Mouse (Mus musculus) cerebral cortex, adult 2 months (tissue): ENCODE measurements around the gene Cela3b.

Experiments
- WGBS: fragments of 180-500 bp; shearing (Covaris S2); methylation state at CpG from one replicate; pipeline ENCODE4 v1.1.7; 2018; 5-methylcytosine and 5-hydroxymethylcytosine counted together

Cela3b gene

DNA sequence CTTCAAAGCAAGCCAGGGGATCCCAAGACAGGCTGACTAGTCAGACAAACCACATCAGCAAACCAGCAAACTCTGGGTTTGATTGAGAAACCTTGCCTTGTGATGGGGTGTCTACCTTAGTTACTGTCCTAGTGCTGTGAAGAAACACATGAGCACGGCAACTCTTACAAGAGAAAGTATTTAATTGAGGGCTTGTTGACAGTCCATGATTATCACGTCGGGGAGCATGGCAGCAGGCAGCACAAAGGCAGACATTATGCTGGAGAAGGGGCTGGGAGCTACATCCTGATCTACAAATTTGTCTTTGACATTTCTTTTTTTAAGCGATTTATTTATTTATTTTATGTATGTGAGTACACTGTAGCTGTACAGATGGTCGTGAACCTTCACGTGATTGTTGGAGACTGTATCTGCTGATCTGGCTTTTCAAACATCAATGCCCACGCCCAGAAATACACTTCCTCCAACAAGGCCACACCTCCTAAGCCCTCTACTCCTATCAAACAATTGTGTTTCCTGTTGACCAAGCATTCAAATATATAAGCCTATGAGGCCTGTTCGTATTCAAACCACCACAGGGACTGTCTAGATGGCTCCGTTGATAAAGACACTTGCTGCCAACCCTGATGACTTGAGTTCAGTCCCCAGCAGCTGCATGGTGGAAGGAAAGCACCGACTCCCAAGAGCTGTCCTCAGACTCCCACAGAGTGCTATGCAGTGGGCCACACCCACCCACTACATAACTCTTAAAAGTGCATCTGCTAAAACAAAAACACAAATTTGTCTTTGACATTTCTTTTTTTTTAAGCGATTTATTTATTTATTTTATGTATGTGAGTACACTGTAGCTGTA, 12.4 kb downstream of the Cela3b start:
- 65% methylated on average over 11 of the region's 11 CpGs for WGBS

DNA sequence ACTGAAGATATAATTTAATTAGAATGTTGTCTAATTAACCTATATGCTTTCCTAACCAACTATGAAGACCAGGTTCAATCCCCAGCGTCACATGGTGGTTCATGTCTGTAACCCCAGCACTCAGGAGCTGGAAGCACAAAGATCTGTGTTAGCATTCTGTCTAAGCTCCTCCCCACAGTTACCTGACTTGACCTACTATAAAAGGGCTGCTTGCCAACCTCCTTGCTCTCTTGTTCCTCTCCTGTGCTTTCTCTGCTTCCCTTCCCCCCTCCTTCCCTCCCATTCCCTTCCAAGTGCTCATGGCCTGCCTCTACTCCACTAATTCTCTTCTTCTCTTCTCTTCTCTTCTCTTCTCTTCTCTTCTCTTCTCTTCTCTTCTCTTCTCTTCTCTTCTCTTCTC, 15.4 kb downstream of the Cela3b start:
- 79% methylated on average over 1 of the region's 1 CpGs for WGBS

DNA sequence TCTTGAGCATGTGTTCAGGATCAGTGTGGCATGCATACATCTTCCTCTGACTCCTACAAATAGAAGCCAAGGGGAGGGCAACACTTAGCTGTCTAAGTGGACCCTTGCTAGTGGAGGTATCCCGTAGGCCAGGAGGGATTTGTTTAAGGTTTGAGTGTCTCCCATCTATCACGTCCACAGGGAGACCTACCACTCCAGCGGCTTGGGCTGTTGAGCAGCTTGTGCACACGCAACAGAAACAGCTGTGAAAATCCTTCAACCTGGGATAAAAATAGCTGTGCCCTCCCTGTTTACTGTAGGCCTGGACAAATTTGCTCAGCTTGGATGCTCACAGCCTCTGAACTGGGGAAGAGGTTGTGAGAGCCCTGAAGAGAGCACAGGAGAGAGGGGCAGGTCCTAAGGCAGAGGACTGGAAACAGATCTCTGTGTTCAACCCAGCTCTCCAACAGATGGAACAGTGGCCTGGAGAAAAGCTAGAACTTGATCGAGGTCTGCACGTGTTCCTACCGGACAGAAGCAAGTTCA, 18.1 kb downstream of the Cela3b start:
- 80% methylated on average over 7 of the region's 7 CpGs for WGBS

DNA sequence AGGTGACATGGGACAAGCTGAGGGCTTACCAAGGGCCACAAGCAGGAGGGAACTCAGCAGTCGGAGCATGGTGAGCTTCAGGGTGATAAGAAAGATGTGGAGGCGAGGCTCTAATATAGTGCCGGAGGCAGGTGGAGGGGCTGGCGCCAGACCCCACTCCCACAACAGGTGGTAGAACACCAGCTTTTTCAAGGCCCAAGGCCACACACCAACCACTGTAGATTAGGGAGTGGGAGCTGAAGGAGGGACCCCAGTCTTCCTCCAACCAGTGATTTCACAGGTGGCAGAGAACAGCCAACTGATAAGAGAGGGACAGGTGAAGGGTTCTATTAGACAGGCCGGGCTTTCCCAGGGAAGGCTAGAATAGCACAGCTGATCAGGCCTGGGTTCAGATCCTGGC, 20.6 kb downstream of the Cela3b start, which contains the start of gene Cela3a:
Gene Cela3a, minus strand, starts transcription at position 101 of the 400 bp plus-strand sequence.
- 94% methylated on average over 5 of the region's 5 CpGs for WGBS

- WGBS: 98% methylated on average over 3 of the region's 3 CpGs
These were observed 24.8 kb downstream of the Cela3b start for GRCm38 (mm10) chr4:137405571-137405970.

DNA sequence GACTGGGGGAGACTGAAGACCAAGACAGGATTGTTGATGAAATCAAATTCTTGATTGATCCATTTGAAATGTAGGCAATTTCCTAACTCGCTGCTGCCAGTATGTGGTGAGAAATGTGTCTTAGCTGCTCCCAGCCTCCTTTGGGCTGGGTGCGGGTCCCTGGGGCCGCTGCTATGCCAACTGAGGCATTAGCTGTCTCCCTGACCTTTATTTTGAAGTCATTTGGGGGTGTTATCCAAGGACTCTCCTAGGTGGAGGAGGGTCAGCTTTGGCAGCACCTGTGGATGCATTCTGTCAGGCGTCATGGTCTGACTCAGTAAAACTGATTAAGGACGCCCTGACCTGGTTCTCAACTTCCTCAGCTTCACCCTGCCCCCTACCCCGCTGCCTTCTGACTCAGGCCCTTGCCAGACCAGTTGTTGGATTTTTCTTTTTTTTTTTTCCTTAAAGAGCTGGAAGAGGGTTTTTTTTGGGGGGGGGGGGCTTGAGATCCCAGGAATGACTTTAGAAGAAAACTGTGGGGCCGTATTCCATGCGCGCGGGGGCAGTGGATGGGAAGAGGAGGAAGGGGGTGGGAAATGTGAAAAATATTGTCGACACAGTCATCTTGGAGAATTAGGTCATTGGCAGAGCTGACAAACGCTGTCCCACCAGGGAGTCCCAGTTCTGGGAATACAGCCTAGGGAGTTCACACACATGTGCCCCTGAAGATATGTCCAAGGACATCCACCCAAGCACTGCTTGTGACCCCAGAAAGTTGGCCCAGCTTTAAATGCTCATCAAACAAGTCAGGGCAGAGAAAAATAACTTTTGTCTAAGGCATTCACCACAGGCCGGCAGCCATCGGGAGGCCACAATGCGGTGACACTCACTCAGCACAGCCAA, 33.5 kb downstream of the Cela3b start:
- 73% methylated on average over 15 of the region's 15 CpGs for WGBS

DNA sequence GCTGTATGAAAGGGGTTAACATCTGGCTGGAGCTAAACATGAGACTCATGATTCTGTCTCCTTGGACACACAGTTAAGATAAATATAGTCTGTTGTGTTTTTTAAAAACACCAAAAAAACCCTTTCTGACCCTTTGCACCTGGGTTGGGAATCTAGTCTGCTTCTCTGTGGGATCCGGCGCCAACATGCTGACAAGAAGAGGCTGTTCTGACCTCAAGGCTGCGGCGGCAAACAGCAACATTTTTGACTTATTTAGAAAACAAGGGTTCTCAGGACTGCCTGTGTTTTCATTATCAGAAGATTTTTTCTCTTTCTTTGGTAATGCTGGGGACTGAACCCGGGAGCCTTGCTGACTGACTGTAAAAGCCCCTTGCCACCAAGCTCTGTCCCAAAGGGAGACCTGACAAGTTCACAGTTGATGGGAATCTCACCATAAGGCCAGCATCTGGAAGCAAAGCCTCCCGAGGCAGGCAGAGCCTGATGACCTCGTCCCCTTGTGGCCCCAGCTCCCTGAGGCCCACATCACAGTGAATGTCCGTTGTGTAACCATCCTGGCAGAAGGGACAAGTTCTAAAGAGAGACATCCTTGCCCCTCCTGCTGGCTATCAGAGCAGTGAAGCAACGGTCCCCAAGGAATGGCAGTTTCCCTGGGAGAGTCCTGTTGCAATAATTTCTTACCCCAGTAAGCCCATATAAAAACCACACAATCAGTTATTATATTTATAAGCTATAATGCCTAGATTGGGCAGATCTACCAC, 36.8 kb downstream of the Cela3b start:
- 75% methylated on average over 9 of the region's 9 CpGs for WGBS

- WGBS: 90% methylated on average over 9 of the region's 9 CpGs
These were observed 37.5 kb downstream of the Cela3b start for GRCm38 (mm10) chr4:137392874-137393273.

- 81% methylated on average over 3 of the region's 3 CpGs for WGBS
These were observed 39.1 kb downstream of the Cela3b start for GRCm38 (mm10) chr4:137391287-137391686.

- 88% methylated on average over 4 of the region's 4 CpGs for WGBS
These were observed 40.1 kb downstream of the Cela3b start for GRCm38 (mm10) chr4:137390196-137390595.

DNA sequence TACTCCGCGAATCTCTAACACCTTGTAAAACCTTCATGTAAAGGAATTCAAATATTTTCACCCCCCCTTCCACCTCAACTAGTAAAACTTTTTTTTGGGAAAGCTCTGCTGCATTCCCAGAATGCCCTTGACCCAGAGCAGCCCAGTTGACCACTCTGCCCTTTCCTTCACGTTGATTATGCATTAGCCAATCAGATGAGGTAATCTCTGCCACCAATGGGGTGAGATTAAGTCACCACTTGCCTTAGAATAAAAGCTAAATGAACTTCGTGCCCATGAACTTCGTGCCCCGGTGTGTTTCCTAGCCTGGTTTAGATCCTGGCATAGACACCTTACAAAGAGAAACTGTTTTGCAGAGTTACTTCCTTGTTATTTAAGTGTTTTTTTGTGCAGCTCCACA, 41.4 kb downstream of the Cela3b start:
- WGBS: 11% methylated on average over 6 of the region's 6 CpGs

DNA sequence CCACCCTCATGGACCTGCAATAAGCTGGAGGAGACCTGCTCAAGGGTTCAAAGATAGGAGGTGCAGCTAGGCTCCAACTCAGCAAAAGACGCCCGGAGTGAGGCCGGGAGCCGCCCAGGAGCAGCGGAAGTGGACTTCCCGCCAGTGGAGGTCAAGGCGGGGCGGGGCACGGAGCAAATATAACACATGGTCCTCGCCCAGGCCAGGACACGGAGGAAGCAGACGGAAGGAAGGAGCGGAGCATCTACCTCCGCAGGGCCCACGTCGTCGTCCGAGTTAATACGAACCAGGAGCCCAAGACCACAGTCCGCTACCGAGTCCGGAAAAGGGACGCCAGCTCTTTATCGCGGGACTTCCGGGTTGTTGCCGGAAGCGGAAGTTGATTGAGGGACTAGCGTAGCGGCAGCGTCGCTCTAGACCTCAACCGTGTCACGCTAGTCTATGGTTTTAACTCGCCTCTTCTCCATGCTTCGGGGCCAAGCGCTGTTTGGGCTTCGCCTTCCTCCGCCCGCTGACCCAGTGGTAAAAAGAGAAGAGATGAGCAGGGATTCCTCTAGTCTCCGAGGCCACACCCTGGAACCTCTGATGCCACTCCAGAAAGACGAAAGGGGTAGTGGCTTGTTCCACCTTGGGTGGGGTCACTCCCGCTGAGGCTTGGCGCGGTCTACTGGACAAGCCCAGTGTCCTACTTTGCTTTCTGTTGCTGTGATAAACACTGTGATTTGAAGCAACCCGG, 42.1 kb downstream of the Cela3b start:
- under 1% methylated on average over 46 of the region's 46 CpGs for WGBS

GRCm38 (mm10) chr4:137387482-137388058, 42.8 kb downstream of the Cela3b start:
- WGBS: under 1% methylated on average over 20 of the region's 20 CpGs

DNA sequence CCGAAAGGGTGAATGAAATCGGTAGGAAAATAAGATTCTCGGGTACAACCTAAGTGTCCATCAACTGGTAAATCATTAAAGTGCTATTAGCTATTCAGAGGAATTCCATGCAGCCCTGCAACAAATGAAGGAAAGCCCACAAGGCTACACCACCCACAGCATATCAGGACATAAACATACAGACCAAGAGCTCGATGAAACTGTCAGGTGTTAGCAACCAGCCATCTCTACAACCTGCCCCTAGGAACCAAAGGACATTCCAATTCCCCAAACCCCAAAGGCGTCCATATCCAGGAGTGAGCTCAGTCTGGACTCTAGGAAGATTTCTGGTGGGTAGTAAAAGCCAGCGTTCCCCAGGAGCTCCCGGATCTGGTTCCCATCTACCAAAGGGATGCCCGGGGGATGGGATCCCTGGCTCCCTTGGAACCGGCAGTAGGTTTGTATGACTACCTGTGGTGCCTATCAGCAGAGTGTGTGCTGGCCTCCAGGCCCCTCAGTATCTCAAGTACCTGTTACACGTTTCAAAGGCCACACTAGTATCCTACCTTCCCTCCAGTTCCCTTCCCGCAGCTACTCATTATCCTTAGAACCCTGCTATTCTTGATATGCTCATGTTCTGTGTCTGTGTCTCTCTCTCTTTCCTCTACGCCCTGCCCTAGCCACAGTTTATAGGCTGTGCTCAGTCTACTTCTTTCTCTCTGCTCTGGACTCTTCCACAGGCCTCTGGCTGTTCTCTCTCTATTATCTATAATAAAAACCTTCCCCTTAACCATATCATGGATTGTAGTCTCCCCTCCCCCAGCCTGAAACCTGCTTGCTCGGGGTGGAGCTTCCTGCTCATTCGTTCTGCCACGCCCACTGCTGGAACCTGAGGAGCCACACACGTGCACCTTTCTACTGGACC, 49.4 kb downstream of the Cela3b start:
- WGBS: 46% methylated on average over 16 of the region's 16 CpGs

DNA sequence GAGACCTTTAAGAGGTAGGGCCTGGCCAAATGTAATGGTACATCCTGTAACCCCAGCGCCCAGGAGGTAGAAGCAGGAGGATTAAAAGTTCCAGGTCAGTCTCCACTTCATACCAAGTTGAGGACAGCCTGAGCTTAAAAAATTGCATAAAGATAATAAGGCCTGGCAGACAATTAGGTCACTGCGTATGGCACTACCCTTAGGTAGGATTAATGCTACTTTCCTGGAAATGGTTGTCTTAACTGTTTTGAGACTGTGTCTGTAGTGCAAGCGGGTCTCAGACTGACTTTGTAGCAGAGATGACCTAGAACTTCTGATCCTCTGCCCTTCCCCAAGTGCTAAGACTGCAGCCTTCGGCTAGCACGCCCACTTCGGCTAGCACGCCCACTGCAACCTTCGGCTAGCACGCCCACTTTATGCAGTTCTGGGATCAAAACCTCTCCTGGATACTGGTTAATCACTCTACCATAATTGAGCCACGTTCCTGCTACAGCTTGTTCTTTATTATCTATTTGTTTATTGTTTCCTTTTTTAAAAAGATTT, 50.6 kb downstream of the Cela3b start:
- WGBS: 87% methylated on average over 10 of the region's 10 CpGs

GRCm38 (mm10) chr4:137379085-137379484, 51.3 kb downstream of the Cela3b start:
- 88% methylated on average over 3 of the region's 3 CpGs for WGBS

- 83% methylated on average over 4 of the region's 4 CpGs for WGBS
These were observed 52.6 kb downstream of the Cela3b start for GRCm38 (mm10) chr4:137377526-137378304.

GRCm38 (mm10) chr4:137376778-137377177, 53.6 kb downstream of the Cela3b start:
- WGBS: 48% methylated on average over 2 of the region's 2 CpGs
